Mouse (Mus musculus) erythroid progenitor cell, adult 5-6 weeks (primary cell): ENCODE measurements around the gene Ccn1. TPM values are rescaled to one million over a fixed set of nuclear protein-coding genes. Genes with fewer than 3 reads are reported as not detected.

Experiments
- ATAC-seq: replicated peaks from 2 replicates; pipeline ENCODE4 v1.8.0; 2016; ENCODE audit warnings: moderate number of reproducible peaks, mild to moderate bottlenecking, moderate TSS enrichment, inconsistent platforms; ENCODE audit not compliant: poor library complexity, low FRiP score, severe bottlenecking
- total RNA-seq, 2 experiments: library from RNA; stranded (forward) in 1 of 2; stranded (reverse) in 1 of 2; fragments of 150-400 nt in 1 of 2; fragments of 186-747, 209-891 nt in 1 of 2; gene quantifications; 2 replicates each; pipeline versions ENCODE4 v1.2.3 to v1.2.4; 2015 to 2017; ENCODE audit warnings: low replicate concordance in 2 of 2

Gene Ccn1
- total RNA-seq, 2 experiments from 2014 or later, result not detected

- no peak for ATAC-seq
Observed at GRCm38 (mm10) chr3:145651029-145651977, 1.5 kb upstream of the Ccn1 start.

DNA sequence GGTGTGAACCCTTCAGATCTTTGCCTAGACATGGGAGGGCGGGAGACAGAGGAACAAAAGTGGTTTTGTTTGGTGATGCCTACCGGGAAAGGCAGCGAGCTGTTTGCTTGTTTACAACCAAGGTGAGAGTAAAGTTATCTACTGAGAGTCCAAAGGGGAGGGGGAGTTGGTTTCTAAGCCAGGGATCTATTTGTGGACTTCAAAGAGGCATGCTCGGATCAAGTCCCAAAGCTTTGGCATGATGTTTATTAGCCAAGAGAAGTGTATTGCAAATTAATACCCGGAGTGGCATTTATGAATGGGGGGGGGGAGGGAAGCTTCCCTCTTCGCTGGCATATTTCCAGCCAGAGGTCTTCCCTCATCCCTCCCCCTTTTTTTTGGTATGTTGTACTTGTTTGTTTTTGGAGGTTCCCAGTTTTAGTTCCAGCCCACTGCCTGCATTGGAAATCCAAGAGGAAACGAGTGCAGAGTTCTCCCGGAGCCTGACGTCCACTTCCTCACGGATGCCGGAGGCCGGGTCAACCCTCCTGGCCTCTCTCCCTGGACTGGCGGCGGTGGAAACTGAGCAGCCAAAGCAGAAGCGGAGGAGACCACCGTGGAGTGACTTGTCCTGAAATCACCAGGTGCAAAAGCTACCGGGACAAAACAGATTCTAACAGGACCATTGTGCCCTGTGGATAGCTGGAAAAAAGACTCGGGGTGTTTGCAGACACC is 674 bp upstream of the Ccn1 start:
- ATAC-seq, result no peak

- no peak for ATAC-seq
Observed at GRCm38 (mm10) chr3:145648991-145649851, 560 bp downstream of the Ccn1 start.

DNA sequence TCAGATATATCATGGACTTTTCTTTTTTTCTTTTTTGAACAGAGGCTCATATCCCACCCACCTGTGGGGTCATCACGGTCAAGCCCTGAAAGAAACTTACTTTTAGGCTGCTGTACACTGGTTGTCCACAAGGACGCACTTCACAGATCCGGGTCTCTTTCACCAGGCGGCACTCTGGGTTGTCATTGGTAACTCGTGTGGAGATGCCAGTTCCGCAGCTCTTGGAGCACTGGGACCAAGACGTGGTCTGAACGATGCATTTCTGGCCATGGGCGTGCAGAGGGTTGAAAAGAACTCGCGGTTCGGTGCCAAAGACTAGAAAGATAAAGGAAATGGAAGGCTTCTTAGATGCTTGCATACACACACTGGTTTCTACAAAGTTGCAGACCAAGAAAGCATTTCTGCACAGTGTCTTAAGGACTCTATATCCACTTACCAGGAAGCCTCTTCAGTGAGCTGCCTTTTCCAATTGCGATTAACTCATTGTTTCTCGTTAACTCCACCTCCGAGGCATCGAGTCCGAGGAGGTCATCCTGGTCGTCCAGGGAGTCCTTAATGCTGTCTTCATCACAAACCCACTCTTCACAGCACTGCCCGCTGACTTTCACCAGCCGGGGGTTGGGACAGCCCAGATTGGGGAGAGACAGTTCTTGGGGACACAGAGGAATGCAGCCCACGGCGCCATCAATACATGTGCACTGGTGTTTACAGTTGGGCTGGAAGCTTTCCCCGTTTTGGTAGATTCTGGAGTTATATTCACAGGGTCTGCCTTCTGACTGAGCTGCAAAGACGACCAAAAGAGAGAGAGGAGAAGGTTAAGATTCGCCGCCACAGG is 1.5 kb downstream of the Ccn1 start:
- no peak for ATAC-seq

DNA sequence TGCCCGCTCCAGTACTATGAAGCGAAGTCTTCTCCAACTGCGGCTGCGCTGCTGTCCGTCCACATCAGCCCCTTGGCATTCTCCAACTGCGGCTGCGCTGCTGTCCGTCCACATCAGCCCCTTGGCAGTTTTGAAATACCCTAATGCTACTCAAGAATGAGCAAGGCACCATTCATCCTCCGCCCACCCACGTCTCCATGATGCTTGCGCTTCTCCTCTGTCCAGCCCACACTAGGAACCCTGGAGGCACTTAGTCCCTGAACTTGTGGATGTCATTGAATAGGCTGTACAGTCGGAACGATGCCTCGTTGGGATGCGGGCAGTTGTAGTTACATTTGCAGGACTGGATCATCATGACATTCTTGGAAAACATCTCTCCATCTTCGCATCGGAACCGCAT is 2.4 kb downstream of the Ccn1 start:
- ATAC-seq, result no peak

GRCm38 (mm10) chr3:145646666-145647065 is 3.1 kb downstream of the Ccn1 start:
- no peak for ATAC-seq

DNA sequence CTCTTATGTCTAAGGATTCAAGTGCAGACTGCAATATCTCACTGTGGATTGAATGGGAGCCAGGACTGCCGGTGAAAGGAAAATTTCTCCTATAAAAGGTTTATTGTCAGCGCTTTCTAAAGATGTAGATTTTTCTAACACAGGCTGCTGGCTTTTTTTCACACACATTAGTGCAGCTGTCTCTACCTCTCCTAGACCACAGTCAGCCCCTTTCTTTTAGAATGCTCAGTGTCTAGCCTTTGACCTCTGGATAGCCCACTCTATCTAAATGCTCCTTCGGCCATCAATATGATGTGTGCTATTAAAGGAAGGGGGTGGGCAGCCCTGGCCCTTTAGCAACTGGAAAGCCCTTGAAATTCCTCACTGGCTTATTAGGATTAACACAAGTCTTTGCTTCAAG is 3.8 kb downstream of the Ccn1 start:
- no peak for ATAC-seq

DNA sequence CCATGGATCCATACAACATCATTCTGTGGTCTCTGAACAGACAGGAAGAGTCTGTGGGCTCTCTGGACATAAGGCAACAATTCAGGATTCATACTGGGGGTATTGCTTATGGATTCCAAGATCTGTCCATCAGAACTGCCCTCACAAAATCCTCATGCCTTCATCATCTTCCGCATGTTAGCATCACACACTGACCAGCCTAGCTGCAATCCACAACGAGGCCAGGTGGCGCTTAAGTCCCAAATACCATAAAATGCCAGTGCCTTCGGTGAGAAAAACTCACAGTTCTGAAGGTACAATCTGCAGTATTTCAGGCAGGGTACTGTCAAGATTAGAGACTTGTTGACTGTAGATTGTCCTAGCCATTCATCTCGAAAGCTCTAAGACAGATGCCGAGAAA is 4.3 kb downstream of the Ccn1 start:
- no peak for ATAC-seq

DNA sequence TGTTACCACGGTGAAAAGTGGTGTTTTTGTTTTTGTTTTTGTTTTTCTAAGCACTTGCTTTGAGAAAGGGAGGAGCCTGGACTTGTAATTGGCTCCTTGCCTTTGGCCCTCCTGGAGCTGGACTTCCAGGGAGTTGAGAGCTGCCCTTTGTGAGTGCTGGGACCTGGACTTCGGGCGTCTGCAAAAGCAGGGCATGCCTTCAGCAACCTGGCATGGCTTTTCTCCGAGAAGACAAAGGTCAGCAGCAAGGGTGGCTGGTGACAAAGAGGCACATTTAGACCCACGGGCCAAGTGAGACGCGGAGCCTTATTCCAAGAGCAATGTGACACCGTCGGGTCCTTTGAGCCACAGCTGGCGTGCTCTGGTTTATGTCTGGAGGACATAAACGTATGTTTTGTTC is 6.9 kb downstream of the Ccn1 start:
- no peak for ATAC-seq

DNA sequence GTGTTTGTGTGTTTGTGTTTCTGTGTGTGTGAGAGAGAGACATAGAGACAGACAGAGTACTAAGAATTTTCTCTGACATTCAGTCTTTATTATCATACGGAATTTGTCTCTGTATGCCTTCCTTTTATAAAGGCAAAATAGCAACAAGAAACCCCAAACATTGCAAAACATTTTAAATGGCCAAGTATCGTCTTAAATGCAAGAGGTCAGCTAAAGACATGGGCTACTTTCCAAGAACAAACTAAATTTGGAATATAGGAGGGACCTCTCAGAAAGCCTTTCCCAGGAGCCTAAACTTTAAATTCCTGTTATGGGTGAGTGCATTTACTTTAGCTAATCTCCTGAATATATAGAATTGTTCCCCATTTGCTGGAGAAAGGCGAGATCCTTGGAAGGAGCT is 7.9 kb downstream of the Ccn1 start:
- no peak for ATAC-seq

DNA sequence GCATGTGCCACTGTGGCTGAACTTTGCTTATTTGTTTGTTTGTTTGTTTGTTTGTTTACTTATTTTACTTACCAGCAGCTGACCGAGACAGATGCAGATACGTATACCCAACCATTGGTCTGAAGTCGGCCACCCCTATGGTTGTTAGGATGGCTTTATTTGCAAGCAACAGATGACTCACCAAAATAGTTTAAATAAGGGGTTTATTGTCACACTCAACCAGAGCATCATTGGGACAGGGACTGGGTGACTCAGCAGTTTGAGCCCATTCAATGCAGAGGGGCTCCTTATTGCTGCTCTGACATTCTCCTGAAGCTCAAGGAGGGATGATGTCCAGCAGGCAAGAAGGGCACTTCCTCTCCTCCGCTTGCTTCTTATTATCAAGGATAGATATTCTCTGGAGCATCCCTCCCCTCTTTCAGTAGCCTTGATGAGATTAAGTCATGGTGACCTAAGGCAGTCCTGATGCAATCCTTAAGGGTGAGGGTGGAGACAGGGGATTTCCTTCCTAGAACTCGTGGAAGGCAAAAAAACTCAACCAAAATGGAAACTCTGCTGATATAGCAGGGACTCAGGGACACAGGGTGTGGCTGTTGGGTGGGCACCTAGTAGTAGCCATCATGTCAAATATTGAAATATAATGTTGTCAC is 8.6 kb downstream of the Ccn1 start:
- no peak for ATAC-seq

GRCm38 (mm10) chr3:145640583-145640982 is 9.2 kb downstream of the Ccn1 start:
- ATAC-seq, result no peak

DNA sequence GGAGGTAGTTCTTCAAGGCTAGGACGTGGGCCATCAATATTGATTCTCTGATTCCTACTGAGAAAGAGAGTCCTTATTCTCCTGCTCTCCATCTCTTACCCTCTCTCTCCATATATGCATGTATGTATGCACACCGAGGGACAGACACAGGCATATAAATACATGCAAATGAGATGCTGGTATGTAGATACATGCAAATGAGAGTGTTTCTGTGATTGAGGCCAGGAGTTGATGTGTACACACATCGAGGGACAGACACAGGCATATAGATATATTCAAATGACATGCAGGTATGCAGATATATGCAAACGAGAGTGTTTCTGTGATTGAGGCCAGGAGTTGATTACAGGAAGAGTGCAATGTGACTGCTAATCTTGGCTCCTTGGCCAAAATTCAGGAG is 9.6 kb downstream of the Ccn1 start:
- ATAC-seq, result no peak

DNA sequence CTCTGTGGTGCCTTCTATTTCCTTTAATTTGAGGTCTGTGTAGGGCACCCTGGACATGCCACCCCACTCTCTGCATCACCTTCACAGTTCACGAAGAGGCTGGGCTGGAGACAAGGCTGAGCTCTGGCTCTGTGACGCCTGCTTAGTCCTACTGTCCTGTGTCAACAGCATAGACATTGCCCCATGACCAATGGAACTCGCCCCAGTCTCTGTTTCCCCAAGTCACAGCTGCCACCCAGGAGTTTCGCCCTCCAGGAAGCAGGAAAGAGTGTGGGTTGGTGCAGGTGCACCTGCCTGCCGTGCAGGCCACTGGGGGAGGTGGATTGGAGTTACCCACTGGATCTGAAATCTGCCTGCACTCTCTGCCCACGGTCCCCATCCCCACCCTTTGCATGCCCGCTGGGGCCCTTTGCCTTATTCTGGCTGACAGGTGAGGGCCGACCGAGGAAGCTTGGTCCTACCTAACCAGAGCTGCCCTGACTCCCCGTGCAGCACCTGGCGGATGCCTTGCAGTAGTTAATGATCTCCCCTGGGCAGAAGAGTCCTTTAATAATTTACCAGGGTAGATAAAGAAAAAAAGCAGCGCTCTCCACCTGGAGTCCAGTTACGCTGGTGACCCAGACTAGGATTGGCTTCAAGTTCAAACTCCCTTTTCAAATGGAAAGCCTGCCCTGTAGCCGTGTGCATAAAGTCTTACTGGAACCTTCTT is 15.6 kb downstream of the Ccn1 start:
- no peak for ATAC-seq

DNA sequence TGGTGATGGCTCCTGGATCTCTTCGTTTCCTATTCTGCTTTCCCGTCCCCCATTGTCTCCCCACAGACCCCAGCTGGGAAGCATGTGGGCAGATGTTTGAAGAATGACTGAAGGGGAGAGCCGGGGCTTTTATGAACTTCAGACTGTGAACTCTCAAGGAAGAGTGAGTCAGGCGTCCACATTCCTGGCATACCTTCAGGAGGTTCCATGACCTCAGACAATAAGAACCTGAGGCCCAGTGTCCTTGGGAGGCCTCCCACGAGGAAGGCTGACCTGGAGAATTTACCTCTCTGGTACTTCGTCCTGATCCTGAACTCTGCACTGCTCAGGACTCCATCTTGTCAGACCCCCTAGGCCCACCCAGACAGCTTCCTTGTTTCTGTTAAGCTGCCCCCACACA is 16.9 kb downstream of the Ccn1 start:
- ATAC-seq, result no peak

- ATAC-seq, result no peak
Observed at GRCm38 (mm10) chr3:145628643-145629042, 21.1 kb downstream of the Ccn1 start.

DNA sequence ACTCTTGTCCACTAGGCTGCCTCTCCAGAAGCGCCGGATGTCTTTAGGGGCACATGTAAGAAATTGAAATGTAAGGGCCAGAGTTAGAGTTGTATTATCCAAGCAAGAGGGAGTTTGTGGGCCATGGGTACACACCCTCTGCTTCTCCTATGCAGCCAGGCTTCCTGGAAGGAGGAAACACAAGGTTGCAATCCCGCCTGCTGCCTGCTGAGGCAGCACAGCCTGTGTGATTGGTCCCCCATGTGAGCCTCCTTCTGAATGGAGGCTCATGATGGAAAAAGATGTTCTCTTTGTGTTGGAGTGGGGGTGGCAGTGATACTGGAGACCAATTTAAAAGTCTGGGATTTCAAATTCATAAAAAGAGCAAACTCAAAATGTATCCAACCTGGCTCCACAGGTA is 22.0 kb downstream of the Ccn1 start:
- no peak for ATAC-seq

DNA sequence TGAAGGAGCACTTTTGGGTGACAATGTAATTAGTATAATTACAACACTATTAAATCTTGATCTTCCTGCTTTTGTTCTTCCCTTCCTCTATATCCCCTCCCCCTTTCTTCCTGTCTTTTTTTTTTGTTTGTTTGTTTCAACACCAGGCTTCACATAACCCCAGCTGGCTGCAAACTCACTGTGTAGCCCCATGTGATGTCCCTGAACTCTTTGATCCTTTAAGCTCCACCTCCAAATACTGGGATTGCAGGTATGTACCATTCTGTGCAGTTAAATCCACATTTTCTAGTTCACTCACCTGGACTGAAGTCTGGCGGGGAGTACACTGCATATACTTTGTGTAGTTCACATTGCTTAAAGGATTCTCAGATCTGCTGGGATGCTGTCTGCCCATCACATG is 23.7 kb downstream of the Ccn1 start:
- ATAC-seq, result no peak
